Mouse (Mus musculus): ENCODE measurements at regions not wholly inside any gene's neighbourhood (a gene's known extent, or its start where the extent isn't known, plus 50 kb on each side); places are given as distances from the start of the nearest gene placed in this dataset.

DNA sequence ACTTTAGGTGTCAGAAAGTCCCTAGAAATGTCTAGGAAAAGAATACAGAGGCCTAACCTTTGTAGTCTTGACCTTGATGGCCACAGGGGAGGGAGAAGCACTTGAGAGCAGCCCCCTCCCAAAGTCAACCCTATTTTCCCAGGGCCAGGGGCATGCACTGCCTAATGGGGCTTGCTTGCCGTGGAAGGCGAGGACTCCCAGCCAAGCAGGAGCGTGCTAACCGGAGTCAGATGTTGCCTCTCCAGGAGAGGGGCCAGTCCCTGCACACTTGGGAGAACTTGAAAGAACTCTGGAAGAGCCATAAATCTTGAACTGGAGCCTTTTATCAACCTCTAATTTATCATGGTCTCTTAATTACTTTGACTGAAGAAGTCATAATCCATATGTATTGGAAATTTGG, 712.7 kb downstream of the Vrk1 start:
- no peak for DNase-seq (ENCODE audit: low spot score in 2 of 2)

GRCm38 (mm10) chr12:106726920-106727319, 716.9 kb downstream of the Vrk1 start:
- no peak for DNase-seq (ENCODE audit: low spot score in 2 of 2)

DNA sequence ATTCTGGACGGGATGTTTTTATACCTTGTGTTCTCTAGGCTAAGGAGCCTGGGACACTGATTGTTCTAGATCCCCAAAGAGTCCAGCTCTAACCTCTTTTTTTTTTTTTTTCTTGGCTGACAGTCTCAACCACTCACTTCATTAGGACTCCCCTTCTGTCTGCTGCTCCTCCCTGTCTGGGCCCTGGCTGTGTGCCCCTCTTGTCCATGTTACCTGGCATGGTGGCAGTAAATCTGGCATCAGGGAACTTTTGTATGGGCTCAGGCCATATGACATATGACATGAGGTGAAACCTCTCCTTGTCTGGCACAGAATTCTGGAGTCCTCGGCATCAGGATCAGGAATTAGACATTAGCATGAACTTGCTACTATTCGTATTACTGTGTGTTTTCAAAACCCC, 717.5 kb downstream of the Vrk1 start:
- DNase-seq (ENCODE audit: low spot score in 2 of 2), result no peak

GRCm38 (mm10) chr12:106729686-106730085, 719.7 kb downstream of the Vrk1 start:
- no peak for DNase-seq (ENCODE audit: low spot score in 2 of 2)

DNA sequence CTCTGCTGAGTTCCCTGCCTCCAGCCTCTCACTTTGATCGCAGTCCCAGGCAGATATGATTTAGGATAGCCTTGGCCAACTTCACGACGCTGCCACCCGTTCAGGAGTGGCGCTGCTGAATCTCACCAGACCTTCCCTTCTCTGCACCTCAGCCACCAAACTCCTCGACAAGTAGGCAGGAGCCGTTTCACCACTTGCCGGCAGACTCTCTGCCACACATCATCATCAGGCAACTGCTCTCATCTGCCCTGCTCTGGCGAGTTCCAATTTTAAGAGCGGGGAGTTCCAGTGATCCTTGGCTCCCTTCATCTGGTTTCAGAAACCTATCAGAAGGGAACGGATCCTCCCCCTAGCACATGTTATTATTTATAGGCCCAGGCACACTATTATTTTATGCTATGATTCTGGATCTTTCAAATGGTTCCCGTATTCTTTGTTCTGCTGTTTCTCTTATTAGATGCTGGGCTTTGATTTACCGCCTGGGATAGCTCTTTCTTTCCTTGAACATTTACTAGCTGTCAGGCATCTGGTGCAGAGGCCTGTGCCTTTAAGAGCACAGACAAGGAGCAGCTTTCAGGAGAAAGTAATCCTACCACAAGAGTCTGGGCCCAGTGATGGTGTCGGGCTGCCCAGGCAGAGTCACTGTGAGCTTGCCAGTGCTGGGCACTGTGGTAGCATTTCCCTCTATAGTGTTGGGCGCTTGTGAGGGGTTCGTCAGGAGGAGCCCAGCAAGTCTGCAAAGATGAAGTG, 722.3 kb downstream of the Vrk1 start:
- no peak for DNase-seq (ENCODE audit: low spot score in 2 of 2)

- DNase-seq (ENCODE audit: low spot score in 2 of 2), result no peak
Observed at GRCm38 (mm10) chr12:106748765-106749164, 738.7 kb downstream of the Vrk1 start.

DNA sequence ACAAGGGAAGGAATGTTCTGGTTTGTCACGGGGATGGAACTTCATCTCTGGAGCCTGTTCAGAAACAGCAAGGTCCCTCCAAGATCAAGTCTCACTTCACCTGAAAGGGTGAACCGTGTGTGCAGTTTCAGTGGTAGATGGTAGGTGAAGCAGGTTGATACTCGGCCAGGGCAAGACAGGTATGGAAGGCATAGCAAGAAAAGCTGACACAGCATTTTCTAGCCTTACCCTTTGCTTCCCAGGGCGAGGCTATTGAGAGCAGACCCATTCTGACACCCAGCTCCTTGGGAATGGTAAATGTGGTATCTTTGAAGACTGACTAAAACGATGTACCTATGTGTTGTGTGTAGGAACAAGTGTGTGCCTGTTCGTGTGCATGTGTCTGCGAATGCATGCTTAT, 724.9 kb upstream of the 3110018I06Rik start:
- DNase-seq (ENCODE audit: low spot score in 2 of 2), result no peak

GRCm38 (mm10) chr12:106764516-106764915, 723.9 kb upstream of the 3110018I06Rik start:
- no peak for DNase-seq (ENCODE audit: low spot score in 2 of 2)

DNA sequence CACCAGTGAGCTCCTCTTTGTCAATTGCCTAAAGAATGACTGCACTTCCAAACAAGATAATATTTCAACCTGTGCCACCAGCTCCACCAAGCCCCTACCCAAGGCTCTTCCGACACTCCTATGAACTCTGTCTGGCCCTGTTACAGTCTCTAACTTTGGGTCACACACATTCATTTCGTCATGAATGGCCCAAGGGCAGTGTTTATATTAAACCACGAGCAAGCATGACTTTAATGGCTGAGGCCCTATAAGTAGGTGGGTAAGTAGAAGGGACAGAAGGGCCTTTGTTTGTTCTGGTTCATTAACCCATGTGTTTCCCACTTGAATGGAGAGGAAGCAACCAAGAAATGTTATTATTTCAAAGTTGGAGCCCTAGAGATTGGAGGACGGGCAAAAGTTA, 714.9 kb upstream of the 3110018I06Rik start:
- no peak for DNase-seq (ENCODE audit: low spot score in 2 of 2)

- DNase-seq (ENCODE audit: low spot score in 2 of 2), result no peak
Observed at GRCm38 (mm10) chr12:106796596-106796995, 691.8 kb upstream of the 3110018I06Rik start.

- no peak for DNase-seq (ENCODE audit: low spot score in 2 of 2)
Observed at GRCm38 (mm10) chr12:106819736-106820135, 668.7 kb upstream of the 3110018I06Rik start.

- no peak for DNase-seq (ENCODE audit: low spot score in 2 of 2)
Observed at GRCm38 (mm10) chr12:106822311-106822710, 666.1 kb upstream of the 3110018I06Rik start.

DNA sequence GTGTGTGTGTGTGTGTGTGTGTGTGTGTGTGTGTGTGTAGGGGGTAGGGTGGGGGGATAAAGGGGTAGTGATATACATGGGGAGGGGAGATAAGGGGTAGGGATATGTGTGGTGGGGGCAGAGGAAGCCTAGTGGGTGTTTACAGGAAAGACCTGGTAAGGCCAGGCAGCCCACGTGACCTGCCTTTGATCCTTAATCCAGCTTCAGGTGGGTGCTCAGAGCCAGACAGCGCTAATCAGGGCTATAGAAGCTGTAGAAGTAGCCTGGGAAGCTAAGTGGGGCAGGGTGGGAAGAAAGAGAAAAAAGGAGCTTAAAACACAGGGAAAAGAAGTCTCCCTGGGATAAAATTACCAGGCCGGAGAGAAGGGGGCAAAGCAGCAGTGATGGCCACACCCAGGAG, 659.9 kb upstream of the 3110018I06Rik start:
- DNase-seq (ENCODE audit: low spot score in 2 of 2), result no peak

DNA sequence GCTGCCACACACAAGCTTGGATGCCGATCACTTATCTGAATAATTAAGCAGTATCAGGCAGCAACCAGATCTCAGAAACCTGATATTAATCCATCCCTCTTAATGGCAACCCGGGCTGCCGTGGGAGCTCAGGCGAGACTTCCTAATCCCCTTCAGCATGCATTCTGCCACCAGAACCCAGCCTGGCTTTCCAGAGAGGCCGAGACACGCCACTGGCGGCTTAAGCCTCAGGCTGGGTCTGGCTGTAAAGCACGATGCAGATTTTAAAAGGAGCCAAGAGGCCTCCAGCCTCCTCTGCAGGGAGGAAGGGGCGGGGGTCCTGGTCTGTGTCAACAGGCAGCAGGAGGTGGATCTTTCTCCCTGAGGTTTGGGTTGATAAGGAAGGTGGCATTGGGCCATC, 659.1 kb upstream of the 3110018I06Rik start:
- DNase-seq (ENCODE audit: low spot score in 2 of 2), result no peak

DNA sequence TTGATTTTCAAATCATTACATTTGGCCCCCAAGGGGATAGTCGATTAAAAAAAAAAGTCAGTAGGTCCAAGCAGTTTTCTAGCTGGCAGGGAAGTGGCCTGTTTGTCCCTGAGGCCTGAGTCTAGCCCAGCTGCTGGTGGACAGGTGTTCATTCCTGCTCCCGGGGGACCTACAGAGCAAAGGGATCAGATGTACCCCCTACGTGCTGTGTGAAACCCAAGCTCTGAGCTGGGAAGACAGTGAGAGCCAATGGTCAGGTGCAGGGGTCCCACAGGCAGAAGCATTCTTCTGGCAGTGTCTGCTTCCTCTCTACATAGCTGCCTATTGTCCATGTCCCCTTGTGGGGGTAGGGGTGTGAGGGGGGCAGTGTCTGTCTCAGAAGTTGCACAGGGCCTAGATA, 653.2 kb upstream of the 3110018I06Rik start:
- no peak for DNase-seq (ENCODE audit: low spot score in 2 of 2)

- no peak for DNase-seq (ENCODE audit: low spot score in 2 of 2)
Observed at GRCm38 (mm10) chr12:106839618-106840017, 648.8 kb upstream of the 3110018I06Rik start.

- no peak for DNase-seq (ENCODE audit: low spot score in 2 of 2)
Observed at GRCm38 (mm10) chr12:106840150-106840651, 648.2 kb upstream of the 3110018I06Rik start.

DNA sequence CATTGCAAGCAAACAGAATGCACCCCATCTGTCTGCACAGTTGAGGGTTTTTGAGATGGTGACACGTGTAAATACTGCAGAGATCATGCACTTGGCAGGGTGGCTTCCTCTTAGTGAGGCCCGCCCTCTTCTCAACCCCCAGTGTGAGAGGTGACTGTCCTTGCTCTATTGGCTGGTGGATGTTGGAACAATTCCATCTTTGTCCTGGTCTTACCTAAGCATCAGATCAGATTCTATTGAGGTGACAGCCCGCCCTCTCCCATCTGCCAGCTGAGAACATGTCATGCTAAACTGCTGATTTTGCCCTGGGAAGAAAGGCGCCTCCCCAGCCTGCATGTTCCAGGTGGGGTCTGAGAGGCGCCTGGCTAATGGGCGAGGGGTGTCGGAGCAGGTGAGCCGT, 646.4 kb upstream of the 3110018I06Rik start:
- no peak for DNase-seq (ENCODE audit: low spot score in 2 of 2)

GRCm38 (mm10) chr12:106842396-106842795, 646.0 kb upstream of the 3110018I06Rik start:
- no peak for DNase-seq (ENCODE audit: low spot score in 2 of 2)

- DNase-seq (ENCODE audit: low spot score in 2 of 2), result no peak
Observed at GRCm38 (mm10) chr12:106851666-106852065, 636.8 kb upstream of the 3110018I06Rik start.

DNA sequence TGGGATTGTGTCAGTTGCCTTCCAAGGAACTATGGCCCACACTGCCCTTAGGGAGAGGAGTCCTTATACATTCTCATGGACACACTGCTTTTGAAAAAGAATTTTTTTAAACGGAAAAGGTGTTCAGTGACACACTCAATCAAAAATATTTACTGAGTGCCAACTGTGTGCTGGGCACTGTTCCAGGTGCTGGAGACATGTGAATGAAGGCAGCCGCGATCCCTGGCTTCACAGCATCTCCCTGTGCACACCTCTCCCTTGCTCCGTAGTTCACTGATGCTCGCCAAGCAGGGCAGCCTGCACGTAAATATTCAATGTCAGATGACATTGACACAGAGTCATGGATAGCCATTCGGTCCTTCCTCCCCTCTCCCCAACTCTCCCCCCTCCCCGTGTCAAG, 635.7 kb upstream of the 3110018I06Rik start:
- no peak for DNase-seq (ENCODE audit: low spot score in 2 of 2)

DNA sequence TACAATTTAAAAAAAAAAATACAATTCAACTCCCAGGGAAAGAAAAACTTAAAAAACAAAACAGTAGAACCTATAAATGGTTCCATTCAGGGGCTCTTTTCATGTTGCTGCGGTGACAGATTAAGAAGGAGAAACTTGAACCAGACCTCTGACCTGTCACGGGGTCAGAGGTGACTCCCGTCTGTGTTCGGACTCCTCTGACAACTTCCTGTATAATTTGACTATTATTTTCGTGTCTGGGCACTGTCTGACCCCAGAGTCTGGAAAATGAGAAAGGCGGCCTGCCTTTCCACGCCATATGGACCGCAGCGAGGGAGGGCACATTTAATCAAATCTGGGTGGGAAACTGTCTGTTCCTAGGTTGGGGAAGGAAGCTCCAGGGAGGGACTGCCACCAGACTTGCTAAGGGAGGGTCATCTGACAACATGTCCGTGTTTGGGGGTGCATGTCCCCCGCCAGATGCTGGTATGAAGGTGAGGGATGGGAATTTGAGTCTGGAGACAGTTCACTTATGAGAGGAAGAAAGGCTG, 634.7 kb upstream of the 3110018I06Rik start:
- no peak for DNase-seq (ENCODE audit: low spot score in 2 of 2)

DNA sequence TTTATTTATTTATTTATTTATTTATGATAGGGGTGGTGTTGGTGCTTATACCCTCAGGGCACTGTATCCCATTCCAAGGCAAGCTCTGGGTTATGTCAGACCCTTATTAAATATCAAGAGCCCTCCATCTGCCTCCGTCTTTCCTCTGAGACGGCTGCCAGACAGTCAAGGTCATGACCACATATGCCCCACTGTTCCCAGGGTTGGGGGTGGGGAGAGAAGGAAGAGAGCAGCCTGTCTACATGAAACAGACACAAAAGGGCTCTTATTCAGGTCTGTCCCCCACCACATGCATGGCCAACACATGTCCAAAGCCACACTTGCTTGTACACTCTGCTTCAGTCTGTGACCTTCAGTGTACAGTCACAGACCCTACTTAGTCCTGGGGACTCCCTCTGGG, 632.9 kb upstream of the 3110018I06Rik start:
- DNase-seq (ENCODE audit: low spot score in 2 of 2), result no peak

- DNase-seq (ENCODE audit: low spot score in 2 of 2), result peak in 1 of 2 experiments; percentile 17
Observed at GRCm38 (mm10) chr12:106861638-106862037, 626.8 kb upstream of the 3110018I06Rik start.

All from frontal cortex, postnatal 10 days (tissue).